13 mouse cellular contexts compared by ENCODE assay signal in genomic region chr7:63901346-63901745, GRCm38 (mm10). TPM values are rescaled to one million over a fixed set of nuclear protein-coding genes. Genes with fewer than 3 reads are reported as not detected.
DNase-seq lines count a peak whose midpoint lies in the region; ATAC-seq and TF ChIP-seq lines count a peak whose summit lies in the region.
"Had no signal": no experiment of that assay in that cellular context is flagged by ENCODE, and none has a peak within 500 bp of the region (broad histone marks: within the 10 kb centered on the region; RNA-seq: fewer than 3 reads in every experiment).

No protein-coding gene starts in this region.

- no peak overlapping the region for H3K4me3 ChIP-seq in lung, postnatal 0 days (ENCODE audit: low read depth, low read length)
- H3K4me3 ChIP-seq in lung, adult 2 months (replicated peaks; ENCODE audit: extremely low read depth, low read depth, low read length), result no peak overlapping the region
- H3K4me3 ChIP-seq in brown adipose tissue, adult 24 weeks (ENCODE audit: insufficient read depth, low read depth, low read length), result no peak overlapping the region
- H3K4me3 ChIP-seq in limb, embryonic 13.5 days, result no peak overlapping the region
- H3K4me3 ChIP-seq: hindbrain, embryonic 12.5 days; liver, embryonic 12.5 days had no signal

- H3K4me1 ChIP-seq in lung, postnatal 0 days (ENCODE audit: insufficient read depth, low read depth, low read length), result peaks cover 55% of the 10 kb centered on the region
- peaks cover 72% of the 10 kb centered on the region for H3K4me1 ChIP-seq in lung, adult 2 months (ENCODE audit: control insufficient read depth, insufficient read depth, low read length)
- peaks cover 60% of the 10 kb centered on the region for H3K4me1 ChIP-seq in brown adipose tissue, adult 24 weeks (ENCODE audit: control insufficient read depth, insufficient read depth, insufficient read length, low read length)
- H3K4me1 ChIP-seq in limb, embryonic 13.5 days, result peaks cover 51% of the 10 kb centered on the region

- DNase-seq in gastrocnemius, adult 18-20 months (ENCODE audit: low spot score), result peak; percentile 50
- no peak for DNase-seq in gastrocnemius, postnatal 10 days
- DNase-seq in lung, postnatal 0 days (ENCODE audit: low spot score), result no peak
- DNase-seq in lung, adult 2 months, result no peak
- no peak for DNase-seq in MN1 (ENCODE audit: low spot score)
- DNase-seq: kidney, postnatal 14 days had no signal

- WGBS in lung, postnatal 0 days, result 72% methylated on average over 11 of the region's 11 CpGs
- WGBS in lung, adult 2 months, result 48% methylated on average over 11 of the region's 11 CpGs
- WGBS in limb, embryonic 13.5 days, result 71% methylated on average over 11 of the region's 11 CpGs

- H3K9me3 ChIP-seq in lung, postnatal 0 days (ENCODE audit: low read length), result no peaks in the 10 kb centered on the region
- H3K9me3 ChIP-seq in limb, embryonic 13.5 days, result no peaks in the 10 kb centered on the region
- H3K9me3 ChIP-seq: hindbrain, embryonic 12.5 days; liver, embryonic 12.5 days had no signal

- H3K27me3 ChIP-seq in lung, postnatal 0 days (replicated peaks; ENCODE audit: insufficient read depth, low read length), result no peaks in the 10 kb centered on the region
- H3K27me3 ChIP-seq in limb, embryonic 13.5 days, result no peaks in the 10 kb centered on the region
- H3K27me3 ChIP-seq: CH12.LX; hindbrain, embryonic 12.5 days had no signal

- no peak for TF ChIP-seq EP300 in lung, postnatal 0 days (IDR thresholded peaks at IDR 0.05)

- H3K27ac ChIP-seq in lung, postnatal 0 days (ENCODE audit: low read length), result peak overlapping the region; percentile 58; the same call in 1 of the 2 replicates
- peak overlapping the region; percentile 93 for H3K27ac ChIP-seq in brown adipose tissue, adult 24 weeks (replicated peaks; ENCODE audit: low read depth, low read length)
- no peak overlapping the region for H3K27ac ChIP-seq in limb, embryonic 13.5 days
- H3K27ac ChIP-seq: hindbrain, embryonic 12.5 days; liver, embryonic 12.5 days had no signal

- no peaks in the 10 kb centered on the region for H3K36me3 ChIP-seq in lung, postnatal 0 days (ENCODE audit: insufficient read depth, low read length)
- H3K36me3 ChIP-seq in limb, embryonic 13.5 days, result no peaks in the 10 kb centered on the region
- H3K36me3 ChIP-seq: hindbrain, embryonic 12.5 days; liver, embryonic 12.5 days had no signal

- ATAC-seq in lung, postnatal 0 days, result no peak
- no peak for ATAC-seq in limb, embryonic 13.5 days (ENCODE audit: low FRiP score, low read depth)
- ATAC-seq in CD4-positive, CD25-positive, alpha-beta regulatory T cell, adult 4 months, result no peak
- ATAC-seq: liver, embryonic 12.5 days had no signal

- TF ChIP-seq CTCF in lung, postnatal 0 days (IDR thresholded peaks at IDR 0.05), result no peak
- TF ChIP-seq CTCF in lung, adult 2 months (IDR thresholded peaks at IDR 0.05; ENCODE audit: insufficient read depth, low read length), result no peak

- no peak for TF ChIP-seq POLR2A in lung, adult 2 months (IDR thresholded peaks at IDR 0.05; ENCODE audit: borderline replicate concordance, extremely low read depth, low read depth, low read length)

- H3K4me2 ChIP-seq in lung, postnatal 0 days (replicated peaks; ENCODE audit: low read depth, low read length), result no peak overlapping the region
- H3K4me2 ChIP-seq in limb, embryonic 13.5 days (replicated peaks), result no peak overlapping the region
- H3K4me2 ChIP-seq: hindbrain, embryonic 12.5 days; liver, embryonic 12.5 days had no signal

- no peak overlapping the region for H3K9ac ChIP-seq in lung, postnatal 0 days (replicated peaks; ENCODE audit: low read depth)
- H3K9ac ChIP-seq in limb, embryonic 13.5 days, result 0 out of 2 replicates have a peak overlapping the region, but pooled peaks have one; percentile 8
- H3K9ac ChIP-seq: hindbrain, embryonic 12.5 days; liver, embryonic 12.5 days had no signal

RNA-seq across cellular contexts. Expression of gene E030018B13Rik, which starts 15.3 kb away (rescaled TPM):
- total RNA-seq in gastrocnemius, adult 18-20 months (2021), result not detected
- not detected for total RNA-seq in gastrocnemius, postnatal 10 days (2021)
- polyA plus RNA-seq in lung, postnatal 0 days (2015; fragmentation: Nextera tagmentation; extraction: Ambion mirVana), result 0.18 and 0.27 TPM in 2 replicates
- not detected in 2 replicates for polyA plus RNA-seq in lung, adult 2 months (2012; rRNA removed)
- not detected in 2 replicates for polyA plus RNA-seq in brown adipose tissue, adult 24 weeks (2012; ENCODE audit: insufficient read depth, insufficient read length, missing spikeins)
- polyA plus RNA-seq in limb, embryonic 13.5 days (2015; fragmentation: Nextera tagmentation; extraction: Ambion mirVana), result 0.14 TPM in 1 of 2 replicates, not detected in the other
- polyA plus RNA-seq in CD4-positive, CD25-positive, alpha-beta regulatory T cell, adult 4 months (2017; shearing (Covaris generic)), result not detected
- total RNA-seq: CH12.LX; megakaryocyte-erythroid progenitor cell, adult 5-6 weeks had no signal
- polyA plus RNA-seq: liver, embryonic 12.5 days had no signal

RNA-seq across cellular contexts. Expression of gene Klf13, which starts 37.4 kb away (rescaled TPM):
- 10 to 100 TPM; 33.3 to 55.3 TPM for total RNA-seq in gastrocnemius, adult 18-20 months (2021)
- 10 to 100 TPM; 38.3 to 50.8 TPM for total RNA-seq in gastrocnemius, postnatal 10 days (2021)
- polyA plus RNA-seq in lung, postnatal 0 days (2015; fragmentation: Nextera tagmentation; extraction: Ambion mirVana), result 78.2 and 89.0 TPM in 2 replicates
- polyA plus RNA-seq in lung, adult 2 months (2012; rRNA removed), result 88.4 and 109 TPM in 2 replicates
- polyA plus RNA-seq in brown adipose tissue, adult 24 weeks (2012; ENCODE audit: insufficient read depth, insufficient read length, missing spikeins), result 13.6 and 24.0 TPM in 2 replicates
- polyA plus RNA-seq in limb, embryonic 13.5 days (2015; fragmentation: Nextera tagmentation; extraction: Ambion mirVana), result 20.1 and 20.9 TPM in 2 replicates
- 100 to 1,000 TPM; 209 to 217 TPM for polyA plus RNA-seq in CD4-positive, CD25-positive, alpha-beta regulatory T cell, adult 4 months (2017; shearing (Covaris generic))
